Mouse (Mus musculus) CH12.LX (cell line): ENCODE results near the gene Drc7. TPM values are rescaled to one million over a fixed set of nuclear protein-coding genes. Genes with fewer than 3 reads are reported as not detected.

Source experiments
- DNase-seq: peaks from one replicate; pipeline ENCODE4 v3.0.0-alpha.2; 2013; ENCODE audit errors: extremely low read depth
- H3K27ac ChIP-seq: 2 replicates; pipeline ENCODE4 v1.5.1; 2012; ENCODE audit warnings: low read depth, mild to moderate bottlenecking, control low read depth, moderate library complexity; ENCODE audit not compliant: insufficient read depth
- H3K27me3 ChIP-seq: replicated peaks from 2 replicates; pipeline ENCODE3; 2012; ENCODE audit warnings: inconsistent platforms
- H3K36me3 ChIP-seq, 2 experiments: replicated peaks in 1 of 2; 2 replicates each; pipeline versions ENCODE3 to v1.6.1; 2012; ENCODE audit warnings: inconsistent platforms in 1 of 2, low read length in 1 of 2, mild to moderate bottlenecking in 1 of 2, mixed read lengths in 1 of 2, moderate library complexity in 1 of 2; ENCODE audit not compliant: control insufficient read depth in 1 of 2, insufficient read depth in 1 of 2
- H3K4me1 ChIP-seq, 2 experiments: 2 replicates each; pipeline ENCODE4 v1.6.1; 2012; ENCODE audit warnings: inconsistent platforms in 1 of 2, moderate library complexity in 1 of 2; ENCODE audit not compliant: insufficient read depth in 2 of 2, control insufficient read depth in 1 of 2
- H3K4me2 ChIP-seq: 2 replicates; pipeline ENCODE4 v1.6.1; 2012; ENCODE audit warnings: low read depth, mild to moderate bottlenecking, control low read depth; ENCODE audit not compliant: poor library complexity, insufficient read depth, severe bottlenecking
- H3K4me3 ChIP-seq, 3 experiments: fragments of 150-350 bp in 1 of 3; sonication (generic) in 1 of 3; replicated peaks in 1 of 3; 2 replicates each; pipeline versions ENCODE3 to v1.5.1; 2011 to 2012; ENCODE audit warnings: low read depth in 2 of 3, low read length in 2 of 3, mild to moderate bottlenecking in 2 of 3, moderate library complexity in 2 of 3, control low read depth in 1 of 3, improper control_type of control experiment in 1 of 3, inconsistent platforms in 1 of 3, mixed read lengths in 1 of 3; ENCODE audit not compliant: poor library complexity in 1 of 3
- H3K79me2 ChIP-seq: replicated peaks from 2 replicates; pipeline ENCODE4 v1.6.1; 2012; ENCODE audit warnings: mild to moderate bottlenecking, moderate library complexity; ENCODE audit not compliant: control insufficient read depth, poor library complexity, insufficient read depth, severe bottlenecking; ENCODE audit errors: extremely low read depth
- H3K9ac ChIP-seq: 2 replicates; pipeline ENCODE4 v1.6.1; 2012; ENCODE audit warnings: low read depth, mild to moderate bottlenecking, control low read depth, moderate library complexity; ENCODE audit not compliant: insufficient read depth
- H3K9me3 ChIP-seq: replicated peaks from 2 replicates; pipeline ENCODE3; 2012; ENCODE audit warnings: low read length, inconsistent platforms, mixed read lengths
- CHD2 ChIP-seq: IDR thresholded peaks from 2 replicates; pipeline ENCODE4 v1.6.1; 2011; ENCODE audit warnings: low read length, improper control_type of control experiment
- CTCF ChIP-seq, 2 experiments: IDR thresholded peaks in 1 of 2; conservative IDR thresholded peaks in 1 of 2; 2 replicates each; pipeline ENCODE4 v1.5.1; 2011 to 2012; ENCODE audit warnings: low read depth in 2 of 2, low read length in 2 of 2, improper control_type of control experiment in 1 of 2, inconsistent platforms in 1 of 2, mild to moderate bottlenecking in 1 of 2, moderate library complexity in 1 of 2
- E2F4 ChIP-seq: IDR thresholded peaks from 2 replicates; pipeline ENCODE4 v1.6.1; 2011; ENCODE audit warnings: low read depth, low read length, improper control_type of control experiment; ENCODE audit not compliant: insufficient replicate concordance
- ELF1 ChIP-seq: IDR thresholded peaks from 2 replicates; pipeline ENCODE4 v1.6.1; 2014; ENCODE audit warnings: low read depth, mild to moderate bottlenecking, inconsistent platforms, low read length, improper control_type of control experiment
- EP300 ChIP-seq: IDR thresholded peaks from 2 replicates; pipeline ENCODE4 v1.6.1; 2011; ENCODE audit warnings: low read length, improper control_type of control experiment
- GABPA ChIP-seq: IDR thresholded peaks from 2 replicates; pipeline ENCODE4 v1.6.1; 2012; ENCODE audit warnings: low read depth, low read length, improper control_type of control experiment, inconsistent platforms; ENCODE audit not compliant: insufficient replicate concordance
- HCFC1 ChIP-seq: IDR thresholded peaks from 2 replicates; pipeline ENCODE4 v1.6.1; 2012; ENCODE audit warnings: low read depth, mild to moderate bottlenecking, inconsistent platforms, low read length, improper control_type of control experiment
- IRF4 ChIP-seq: IDR thresholded peaks from 2 replicates; pipeline ENCODE4 v1.6.1; 2014; ENCODE audit warnings: low read depth, mild to moderate bottlenecking, inconsistent platforms, low read length, improper control_type of control experiment
- JUN ChIP-seq: IDR thresholded peaks from 2 replicates; pipeline ENCODE4 v1.6.1; 2011; ENCODE audit warnings: low read depth, mild to moderate bottlenecking, low read length, improper control_type of control experiment, moderate library complexity; ENCODE audit not compliant: insufficient read depth
- MAFK ChIP-seq: IDR thresholded peaks from 2 replicates; pipeline ENCODE4 v1.6.1; 2011; ENCODE audit warnings: low read length, improper control_type of control experiment; ENCODE audit not compliant: insufficient replicate concordance
- MAX ChIP-seq: IDR thresholded peaks from 2 replicates; pipeline ENCODE4 v1.6.1; 2011; ENCODE audit warnings: low read length, improper control_type of control experiment
- MAZ ChIP-seq: IDR thresholded peaks from 2 replicates; pipeline ENCODE4 v1.6.1; 2012; ENCODE audit warnings: low read depth, mild to moderate bottlenecking, inconsistent platforms, low read length, improper control_type of control experiment, moderate library complexity
- MEF2A ChIP-seq: IDR thresholded peaks from 2 replicates; pipeline ENCODE4 v1.6.1; 2014; ENCODE audit warnings: low read depth, mild to moderate bottlenecking, inconsistent platforms, low read length, improper control_type of control experiment, borderline replicate concordance
- MYC ChIP-seq: IDR thresholded peaks from 2 replicates; pipeline ENCODE4 v1.6.1; 2011; ENCODE audit warnings: low read depth, mild to moderate bottlenecking, improper control_type of control experiment, low read length
- NELFE ChIP-seq: IDR thresholded peaks from 2 replicates; pipeline ENCODE4 v1.6.1; 2011; ENCODE audit warnings: low read depth, low read length, improper control_type of control experiment
- PAX5 ChIP-seq: IDR thresholded peaks from 2 replicates; pipeline ENCODE4 v1.6.1; 2012; ENCODE audit warnings: low read length, inconsistent platforms, mixed read lengths
- POLR2A ChIP-seq: IDR thresholded peaks from 2 replicates; pipeline ENCODE4 v1.6.1; 2011; ENCODE audit warnings: low read depth, mild to moderate bottlenecking, improper control_type of control experiment, low read length
- RCOR1 ChIP-seq: conservative IDR thresholded peaks from 2 replicates; pipeline ENCODE4 v1.6.1; 2012; ENCODE audit warnings: low read depth, mild to moderate bottlenecking, inconsistent platforms, low read length, improper control_type of control experiment
- SMC3 ChIP-seq: IDR thresholded peaks from 2 replicates; pipeline ENCODE4 v1.6.1; 2011; ENCODE audit warnings: low read depth, low read length, improper control_type of control experiment
- TBP ChIP-seq: conservative IDR thresholded peaks from 2 replicates; pipeline ENCODE4 v1.6.1; 2011; ENCODE audit warnings: low read depth, low read length, improper control_type of control experiment
- TCF12 ChIP-seq: IDR thresholded peaks from 2 replicates; pipeline ENCODE4 v1.6.1; 2014; ENCODE audit warnings: low read depth, mild to moderate bottlenecking, inconsistent platforms, low read length, improper control_type of control experiment
- UBTF ChIP-seq: IDR thresholded peaks from 2 replicates; pipeline ENCODE4 v1.6.1; 2012; ENCODE audit warnings: low read depth, mild to moderate bottlenecking, inconsistent platforms, low read length, improper control_type of control experiment, moderate library complexity
- USF2 ChIP-seq: conservative IDR thresholded peaks from 2 replicates; pipeline ENCODE4 v1.6.1; 2011; ENCODE audit warnings: low read depth, low read length, improper control_type of control experiment
- ZMIZ1 ChIP-seq: IDR thresholded peaks from 2 replicates; pipeline ENCODE4 v1.6.1; 2012; ENCODE audit warnings: low read depth, mild to moderate bottlenecking, inconsistent platforms, low read length, improper control_type of control experiment
- ZNF384 ChIP-seq: IDR thresholded peaks from 2 replicates; pipeline ENCODE4 v1.6.1; 2012; ENCODE audit warnings: low read depth, low read length, improper control_type of control experiment, inconsistent platforms
- dilution Hi-C: fragments of 300-500 bp; cut with MboI; formaldehyde crosslinking; loops from 2 replicates; pipeline ENCODE4 v1.14.3; 2020; ENCODE audit warnings: low sequenced_read_pairs; ENCODE audit not compliant: extremely low pct_unique_long_range_greater_than_20kb, extremely low pct_ligation_motif_present
- in situ Hi-C: fragments of 300-500 bp; cut with MboI; formaldehyde crosslinking; loops from 3 replicates; pipeline ENCODE4 v1.14.3; 2019; ENCODE audit warnings: low sequenced_read_pairs, low pct_ligation_motif_present, low pct_unique_long_range_greater_than_20kb, mixed read lengths
- polyA plus RNA-seq: library from polyadenylated mRNA; unstranded; fragments of >175 nt; gene quantifications from 2 replicates; pipeline ENCODE4 v1.2.1, GENCODE M21; 2012; ENCODE audit warnings: low read depth; ENCODE audit not compliant: insufficient read length
- total RNA-seq, 2 experiments: library from RNA; depleted of rRNA; stranded (reverse); fragments of 300-350 nt in 1 of 2; fragments of >200 nt in 1 of 2; gene quantifications; 2 replicates each; pipeline ENCODE4 v1.2.3; 2012 to 2014

Gene Drc7
- total and polyA plus RNA-seq, 3 experiments, result not detected

DNA sequence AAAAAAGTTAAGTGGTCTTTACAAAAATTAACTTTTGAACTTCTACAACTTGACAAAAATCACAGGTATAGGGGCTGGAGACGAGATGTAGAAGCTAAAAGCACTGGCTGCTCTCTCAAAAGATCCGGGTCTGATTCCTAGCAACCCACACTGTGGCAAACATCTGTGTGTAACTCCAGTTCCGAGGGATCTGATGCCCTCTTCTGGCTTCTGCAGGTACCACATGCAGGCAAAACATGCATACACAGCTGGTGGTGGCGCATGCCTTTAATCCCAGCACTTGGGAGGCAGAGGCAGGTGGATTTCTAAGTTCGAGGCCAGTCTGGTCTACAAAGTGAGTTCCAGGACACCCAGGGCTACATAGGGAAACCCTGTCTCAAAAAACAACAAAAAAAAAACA lies 68.6 kb downstream of the Drc7 start:
- no peaks in the 10 kb centered on the region for H3K79me2 ChIP-seq
- no peak overlapping the region for H3K27ac ChIP-seq
- H3K4me3 ChIP-seq, result no peak overlapping the region
- H3K4me1 ChIP-seq, result peaks cover 19 to 37% of the 10 kb centered on the region in 2 experiments
- H3K9me3 ChIP-seq, result no peaks in the 10 kb centered on the region
- no peaks in the 10 kb centered on the region for H3K36me3 ChIP-seq
- H3K27me3 ChIP-seq, result no peaks in the 10 kb centered on the region
- dilution Hi-C loops, result no loop called here
- in situ Hi-C loops, result no loop called here
- no peak for TF ChIP-seq MAFK
- TF ChIP-seq CTCF (conservative IDR thresholded peaks at IDR 0.05 in 1 of 2, IDR thresholded peaks at IDR 0.05 in 1 of 2; ENCODE audit: low read depth in 2 of 2, low read length in 2 of 2), result peak in 1 of 2 experiments; percentile 33; a peak in 2 of 4 replicates
- TF ChIP-seq, all 38 proteins: peak for 1
- H3K4me2 ChIP-seq, result no peak overlapping the region
- no peak overlapping the region for H3K9ac ChIP-seq
- no peak for DNase-seq

- H3K36me3 ChIP-seq, result no peaks in the 10 kb centered on the region
- no peak overlapping the region for H3K4me2 ChIP-seq
- no peak overlapping the region for H3K27ac ChIP-seq
- in situ Hi-C loops, result no loop called here
- no peaks in the 10 kb centered on the region for H3K79me2 ChIP-seq
- no peaks in the 10 kb centered on the region for H3K27me3 ChIP-seq
- dilution Hi-C loops, result no loop called here
- TF ChIP-seq MEF2A (no peak), TBP (no peak), GABPA (no peak), MYC (no peak), MAFK (no peak)
- H3K4me1 ChIP-seq, result peaks cover 19 to 67% of the 10 kb centered on the region in 2 experiments
- H3K9me3 ChIP-seq, result no peaks in the 10 kb centered on the region
- no peak for DNase-seq
- no peak overlapping the region for H3K9ac ChIP-seq
- H3K4me3 ChIP-seq, result no peak overlapping the region
These were observed 71.6 kb downstream of the Drc7 start for GRCm38 (mm10) chr8:95126497-95126896.

DNA sequence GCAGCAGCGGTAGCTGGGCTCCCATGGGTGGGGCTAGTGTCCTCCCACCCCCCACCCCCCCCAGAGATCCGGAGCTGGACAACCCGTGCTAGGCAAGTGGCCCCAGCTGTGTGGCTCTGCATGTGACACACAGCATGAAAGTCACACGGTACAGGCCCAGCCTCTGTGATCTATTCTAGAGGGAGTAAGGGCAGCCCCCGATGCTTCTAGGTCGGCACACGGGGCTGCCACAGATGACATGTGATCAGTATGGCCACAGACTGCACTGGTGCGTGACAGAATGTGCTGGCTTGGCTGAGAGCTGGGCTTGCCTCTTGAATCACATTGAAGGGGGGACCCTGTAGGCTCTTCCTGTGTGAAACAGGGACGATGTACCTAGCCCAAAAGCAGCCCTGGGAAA lies 72.8 kb downstream of the Drc7 start:
- Histone ChIP-seq H3K79me2 (no peaks in the 10 kb centered on the region), H3K4me2 (no peak overlapping the region), H3K9me3 (no peaks in the 10 kb centered on the region), H3K4me1 (peaks cover 19 to 71% of the 10 kb centered on the region in 2 experiments), H3K27me3 (no peaks in the 10 kb centered on the region), H3K36me3 (no peaks in the 10 kb centered on the region), H3K4me3 (peak overlapping the region in 1 of 3 experiments; percentile 23), H3K27ac (peak overlapping the region; percentile 35; the same call in 1 of the 2 replicates), H3K9ac (no peak overlapping the region)
- in situ Hi-C loops (no loop called here), dilution Hi-C loops (no loop called here)
- peak; percentile 89 for DNase-seq
- TF ChIP-seq PAX5, result no peak
- TF ChIP-seq MAX, result peak; percentile 79
- TF ChIP-seq MYC, result peak; percentile 28; the same call in 1 of the 2 replicates
- TF ChIP-seq NELFE, result no peak
- TF ChIP-seq GABPA, result no peak
- TF ChIP-seq MAFK, result no peak
- TF ChIP-seq HCFC1, result no peak
- TF ChIP-seq RCOR1, result no peak
- TF ChIP-seq JUN, result no peak
- peak; percentile 35 for TF ChIP-seq ELF1
- TF ChIP-seq UBTF, result no peak
- no peak for TF ChIP-seq CHD2
- peak; percentile 88 for TF ChIP-seq MAZ
- TF ChIP-seq SMC3, result no peak
- peak; percentile 14; the same call in 1 of the 2 replicates for TF ChIP-seq USF2
- peak; percentile 35; the same call in 1 of the 2 replicates for TF ChIP-seq EP300
- peak; percentile 69; the same call in 1 of the 2 replicates for TF ChIP-seq IRF4
- TF ChIP-seq E2F4, result no peak
- 0 out of 2 replicates have a peak, but pooled peaks have one; percentile 0 for TF ChIP-seq ZMIZ1
- peak; percentile 14; the same call in 1 of the 2 replicates for TF ChIP-seq POLR2A
- peak; percentile 80; the same call in 1 of the 2 replicates for TF ChIP-seq TCF12
- TF ChIP-seq ZNF384, result no peak
